Mouse (Mus musculus): ENCODE measurements around the gene Gm13277. TPM values are rescaled to one million over a fixed set of nuclear protein-coding genes. Genes with fewer than 3 reads are reported as not detected.

Gene Gm13277
- polyA plus RNA-seq, 1 experiment from 2014 or later = not detected

Other genes with a start within 250 kb of the Gm13277 start
- not detected in 2 replicates for gene Ifna15, start 230.4 kb upstream of the Gm13277 start, polyA plus RNA-seq (2016; fragmentation: Nextera tagmentation; extraction: Ambion mirVana)
- not detected in 2 replicates for gene Ifna14, start 216.8 kb upstream of the Gm13277 start, polyA plus RNA-seq (2016; fragmentation: Nextera tagmentation; extraction: Ambion mirVana)
- gene Ifna9, start 196.2 kb upstream of the Gm13277 start, polyA plus RNA-seq (2016; fragmentation: Nextera tagmentation; extraction: Ambion mirVana) = not detected in 2 replicates
- not detected in 2 replicates for gene Ifna12, start 185.3 kb upstream of the Gm13277 start, polyA plus RNA-seq (2016; fragmentation: Nextera tagmentation; extraction: Ambion mirVana)
- not detected in 2 replicates for gene C87499, start 154.2 kb upstream of the Gm13277 start, polyA plus RNA-seq (2016; fragmentation: Nextera tagmentation; extraction: Ambion mirVana)
- gene Ifna13, start 144.2 kb upstream of the Gm13277 start, polyA plus RNA-seq (2016; fragmentation: Nextera tagmentation; extraction: Ambion mirVana) = not detected in 2 replicates
- not detected in 2 replicates for gene Ifna16, start 111.7 kb upstream of the Gm13277 start, polyA plus RNA-seq (2016; fragmentation: Nextera tagmentation; extraction: Ambion mirVana)
- gene Ifna2, start 104.7 kb upstream of the Gm13277 start, polyA plus RNA-seq (2016; fragmentation: Nextera tagmentation; extraction: Ambion mirVana) = not detected in 2 replicates
- gene Ifnab, start 97.3 kb upstream of the Gm13277 start, polyA plus RNA-seq (2016; fragmentation: Nextera tagmentation; extraction: Ambion mirVana) = not detected in 2 replicates
- gene Gm26566, start 66.8 kb upstream of the Gm13277 start, polyA plus RNA-seq (2016; fragmentation: Nextera tagmentation; extraction: Ambion mirVana) = 1.6 and 2.4 TPM in 2 replicates
- 142 and 149 TPM in 2 replicates for gene Klhl9, start 66.2 kb upstream of the Gm13277 start, polyA plus RNA-seq (2016; fragmentation: Nextera tagmentation; extraction: Ambion mirVana)
- not detected in 2 replicates for gene Gm13271, start 33.8 kb upstream of the Gm13277 start, polyA plus RNA-seq (2016; fragmentation: Nextera tagmentation; extraction: Ambion mirVana)
- 0.15 and 0.18 TPM in 2 replicates for gene Gm13283, start 28.5 kb upstream of the Gm13277 start, polyA plus RNA-seq (2016; fragmentation: Nextera tagmentation; extraction: Ambion mirVana)
- 0.55 TPM in 1 of 2 replicates, not detected in the other for gene Gm13290, start 14.8 kb upstream of the Gm13277 start, polyA plus RNA-seq (2016; fragmentation: Nextera tagmentation; extraction: Ambion mirVana)
- gene Gm13289, start 11.7 kb upstream of the Gm13277 start, polyA plus RNA-seq (2016; fragmentation: Nextera tagmentation; extraction: Ambion mirVana) = not detected in 2 replicates
- gene Gm13272, start 8.8 kb upstream of the Gm13277 start, polyA plus RNA-seq (2016; fragmentation: Nextera tagmentation; extraction: Ambion mirVana) = not detected in 2 replicates
- gene Ifnz, start 6.5 kb upstream of the Gm13277 start, polyA plus RNA-seq (2016; fragmentation: Nextera tagmentation; extraction: Ambion mirVana) = not detected in 2 replicates
- not detected in 2 replicates for gene Gm13276, start 2.9 kb upstream of the Gm13277 start, polyA plus RNA-seq (2016; fragmentation: Nextera tagmentation; extraction: Ambion mirVana)
- not detected in 2 replicates for gene Gm13278, start 2.9 kb downstream of the Gm13277 start, polyA plus RNA-seq (2016; fragmentation: Nextera tagmentation; extraction: Ambion mirVana)
- gene Gm13275, start 5.9 kb downstream of the Gm13277 start, polyA plus RNA-seq (2016; fragmentation: Nextera tagmentation; extraction: Ambion mirVana) = not detected in 2 replicates
- not detected in 2 replicates for gene Gm13279, start 8.8 kb downstream of the Gm13277 start, polyA plus RNA-seq (2016; fragmentation: Nextera tagmentation; extraction: Ambion mirVana)
- gene Gm13285, start 11.0 kb downstream of the Gm13277 start, polyA plus RNA-seq (2016; fragmentation: Nextera tagmentation; extraction: Ambion mirVana) = 0.29 TPM in 1 of 2 replicates, not detected in the other
- gene Gm13287, start 14.6 kb downstream of the Gm13277 start, polyA plus RNA-seq (2016; fragmentation: Nextera tagmentation; extraction: Ambion mirVana) = not detected in 2 replicates
- gene Gm13288, start 16.9 kb downstream of the Gm13277 start, polyA plus RNA-seq (2016; fragmentation: Nextera tagmentation; extraction: Ambion mirVana) = 0.15 TPM in 1 of 2 replicates, not detected in the other
- not detected in 2 replicates for gene Ifna7, start 27.6 kb downstream of the Gm13277 start, polyA plus RNA-seq (2016; fragmentation: Nextera tagmentation; extraction: Ambion mirVana)
- gene Ifna11, start 31.3 kb downstream of the Gm13277 start, polyA plus RNA-seq (2016; fragmentation: Nextera tagmentation; extraction: Ambion mirVana) = not detected in 2 replicates
- not detected in 2 replicates for gene Ifna6, start 38.8 kb downstream of the Gm13277 start, polyA plus RNA-seq (2016; fragmentation: Nextera tagmentation; extraction: Ambion mirVana)
- not detected in 2 replicates for gene Ifna5, start 46.9 kb downstream of the Gm13277 start, polyA plus RNA-seq (2016; fragmentation: Nextera tagmentation; extraction: Ambion mirVana)
- gene Ifna4, start 53.2 kb downstream of the Gm13277 start, polyA plus RNA-seq (2016; fragmentation: Nextera tagmentation; extraction: Ambion mirVana) = not detected in 2 replicates
- not detected in 2 replicates for gene Ifna1, start 61.5 kb downstream of the Gm13277 start, polyA plus RNA-seq (2016; fragmentation: Nextera tagmentation; extraction: Ambion mirVana)
- not detected in 2 replicates for gene Ifne, start 91.6 kb downstream of the Gm13277 start, polyA plus RNA-seq (2016; fragmentation: Nextera tagmentation; extraction: Ambion mirVana)

Measured in forebrain, embryonic 12.5 days (tissue).